Mouse (Mus musculus) testis, adult 2 months (tissue): ENCODE data around the gene Ctxn2. TPM values are rescaled to one million over a fixed set of nuclear protein-coding genes. Genes with fewer than 3 reads are reported as not detected.

Experiments
- H3K27ac ChIP-seq: fragments of 200-500 bp; 2 replicates; pipeline ENCODE4 v1.5.1; 2012; ENCODE audit warnings: low read depth, low read length; ENCODE audit not compliant: control insufficient read depth, insufficient read depth
- H3K27me3 ChIP-seq: fragments of 200-500 bp; 2 replicates; pipeline ENCODE4 v1.6.1; 2012; ENCODE audit warnings: mild to moderate bottlenecking, low read length, moderate library complexity; ENCODE audit not compliant: control insufficient read depth, insufficient read depth
- H3K36me3 ChIP-seq: fragments of 200-500 bp; 2 replicates; pipeline ENCODE4 v1.6.1; 2012; ENCODE audit warnings: mild to moderate bottlenecking, low read length; ENCODE audit not compliant: control insufficient read depth, insufficient read depth
- H3K4me1 ChIP-seq: fragments of 200-500 bp; 2 replicates; pipeline ENCODE4 v1.6.1; 2012; ENCODE audit warnings: low read length; ENCODE audit not compliant: control insufficient read depth, insufficient read depth
- H3K4me3 ChIP-seq: fragments of 200-500 bp; 2 replicates; pipeline ENCODE4 v1.5.1; 2012; ENCODE audit warnings: low read depth, mild to moderate bottlenecking, low read length, moderate library complexity, mixed read lengths; ENCODE audit not compliant: control insufficient read depth
- CTCF ChIP-seq: fragments of 200-500 bp; IDR thresholded peaks from 2 replicates; pipeline ENCODE4 v1.5.1; 2012; ENCODE audit warnings: low read depth, mild to moderate bottlenecking, inconsistent platforms, low read length, moderate library complexity; ENCODE audit not compliant: control insufficient read depth, insufficient read depth, insufficient replicate concordance
- POLR2A ChIP-seq: fragments of 200-500 bp; IDR thresholded peaks from 2 replicates; pipeline ENCODE4 v1.6.1; 2012; ENCODE audit warnings: low read depth, mild to moderate bottlenecking, inconsistent platforms, low read length, moderate library complexity; ENCODE audit not compliant: control insufficient read depth
- polyA plus RNA-seq: library from polyadenylated mRNA; depleted of rRNA; stranded (reverse); fragments of >200 nt; gene quantifications from 2 replicates; pipeline ENCODE4 v1.2.3, GENCODE M21; 2012

The Ctxn2 gene
- polyA plus RNA-seq, 1 experiment, result 0.80 TPM

DNA sequence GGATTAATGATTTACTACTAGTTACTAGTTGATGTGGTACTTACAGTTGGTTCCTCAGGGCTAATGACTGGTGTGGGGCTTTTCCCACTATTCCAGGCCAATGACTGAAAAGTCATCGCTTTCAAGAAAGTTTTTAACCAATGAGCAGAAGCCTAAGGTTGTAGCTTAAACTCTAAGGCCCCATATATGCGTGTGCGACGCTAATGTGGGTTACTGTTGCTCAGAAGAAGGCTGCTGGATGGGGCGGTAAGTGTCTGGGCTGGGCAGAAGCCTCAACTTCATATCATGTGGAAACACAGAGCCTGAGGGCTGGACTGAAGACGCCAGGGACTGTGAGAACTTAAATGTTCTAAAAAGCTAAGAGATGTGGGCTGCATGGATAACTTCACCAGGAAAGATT, 15.9 kb downstream of the Ctxn2 start, which contains the start of gene Slc12a1:
Gene Slc12a1, plus strand, starts transcription at position 118 of the 400 bp plus-strand sequence.
- H3K27ac ChIP-seq, result no peak within 1 kb of the TSS
- TF ChIP-seq CTCF, result no peak
- TF ChIP-seq POLR2A, result no peak
- no peaks in the 10 kb centered on the region for H3K27me3 ChIP-seq

GRCm38 (mm10) chr2:125154294-125154693, 17.8 kb downstream of the Ctxn2 start:
- no peaks in the 10 kb centered on the region for H3K27me3 ChIP-seq
- H3K27ac ChIP-seq, result no peak overlapping the region
- TF ChIP-seq CTCF (no peak), POLR2A (no peak)
- H3K4me1 ChIP-seq, result no peaks in the 10 kb centered on the region
- H3K36me3 ChIP-seq, result no peaks in the 10 kb centered on the region
- H3K4me3 ChIP-seq, result peak overlapping the region; percentile 42

More for the DNA sequence above, 15.9 kb downstream of the Ctxn2 start, which contains the start of gene Slc12a1:
- H3K4me1 ChIP-seq, result no peaks in the 10 kb centered on the region
- H3K4me3 ChIP-seq, result no peak within 1 kb of the TSS
- no peaks in the 10 kb centered on the region for H3K36me3 ChIP-seq

GRCm38 (mm10) chr2:125155504-125155903, 19.0 kb downstream of the Ctxn2 start:
- H3K4me3 ChIP-seq, result no peak overlapping the region
- no peaks in the 10 kb centered on the region for H3K4me1 ChIP-seq
- TF ChIP-seq POLR2A (no peak), CTCF (no peak)
- H3K27ac ChIP-seq, result no peak overlapping the region
- H3K27me3 ChIP-seq, result no peaks in the 10 kb centered on the region
- H3K36me3 ChIP-seq, result no peaks in the 10 kb centered on the region

DNA sequence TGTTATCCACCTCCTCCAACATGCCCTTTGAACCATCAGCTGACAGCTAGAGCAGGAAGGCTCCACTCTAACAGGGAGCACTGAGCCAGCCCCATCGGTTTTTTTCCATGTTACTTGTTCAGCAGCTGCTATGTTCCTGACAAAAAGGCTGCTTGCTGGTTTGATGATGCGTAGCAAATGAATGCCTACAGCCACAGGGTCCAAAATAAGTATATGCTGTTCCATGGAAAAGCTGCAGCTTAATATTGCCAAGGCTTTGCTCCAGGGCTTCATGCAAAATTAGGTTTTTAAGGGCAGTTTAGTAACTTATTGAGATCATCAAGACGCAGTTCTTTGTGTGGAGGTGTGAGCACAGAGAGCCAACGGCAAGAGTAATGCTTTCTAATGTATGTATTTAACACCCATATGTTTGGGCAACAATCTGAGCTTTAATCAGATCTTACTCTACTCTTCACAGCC, 25.5 kb downstream of the Ctxn2 start:
- Histone ChIP-seq H3K4me1 (no peaks in the 10 kb centered on the region), H3K36me3 (no peaks in the 10 kb centered on the region), H3K27ac (no peak overlapping the region), H3K4me3 (no peak overlapping the region), H3K27me3 (no peaks in the 10 kb centered on the region)
- TF ChIP-seq CTCF, result no peak
- no peak for TF ChIP-seq POLR2A

DNA sequence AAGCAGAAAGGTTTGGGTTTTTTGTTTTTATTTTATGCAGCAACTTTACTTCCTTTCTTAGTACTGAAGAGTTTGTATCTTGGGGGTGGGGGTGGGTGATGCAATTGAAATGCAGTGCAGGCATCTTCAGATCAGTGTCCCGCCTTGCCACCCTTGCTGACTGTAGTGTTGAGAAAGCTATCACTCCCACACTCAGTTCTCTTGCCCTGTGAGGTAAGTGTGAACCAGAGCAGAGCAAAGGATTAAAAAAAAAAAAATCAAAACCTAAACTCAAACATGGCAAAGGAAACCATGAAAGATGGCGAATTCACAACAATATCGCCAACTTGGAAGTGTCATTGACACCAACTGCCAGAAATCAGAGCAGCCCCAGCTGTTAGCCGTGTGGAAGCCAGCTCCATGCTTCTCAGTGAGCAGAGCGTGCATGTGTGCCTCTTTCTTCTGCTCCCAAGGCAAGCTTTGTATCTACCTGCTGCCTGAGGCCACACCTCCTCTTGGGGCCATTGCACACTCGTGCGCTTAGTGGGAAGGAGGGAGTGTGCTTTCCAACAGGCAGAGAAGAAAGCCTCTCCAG, 41.8 kb downstream of the Ctxn2 start:
- Histone ChIP-seq H3K4me3 (no peak overlapping the region), H3K27me3 (no peaks in the 10 kb centered on the region), H3K36me3 (no peaks in the 10 kb centered on the region), H3K4me1 (no peaks in the 10 kb centered on the region), H3K27ac (no peak overlapping the region)
- TF ChIP-seq CTCF (no peak), POLR2A (no peak)

DNA sequence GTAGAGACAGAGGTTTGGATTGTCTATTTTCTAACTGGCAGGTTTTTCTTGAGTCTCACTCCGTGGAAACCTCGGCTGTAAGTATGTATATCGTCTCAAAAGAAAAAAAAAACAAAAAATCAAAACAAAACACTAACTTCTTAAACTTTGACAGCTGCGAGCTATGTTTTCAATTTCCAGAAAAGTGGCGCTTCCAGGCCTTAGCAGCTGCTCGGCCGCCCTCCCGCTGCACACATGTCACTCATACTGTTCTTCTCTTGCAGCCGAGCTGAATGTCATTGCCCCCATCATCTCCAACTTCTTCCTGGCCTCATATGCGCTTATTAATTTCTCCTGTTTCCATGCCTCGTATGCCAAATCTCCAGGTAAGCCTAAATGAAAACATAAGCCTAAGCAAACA, 51.4 kb downstream of the Ctxn2 start:
- Histone ChIP-seq H3K4me3 (no peak overlapping the region), H3K27me3 (no peaks in the 10 kb centered on the region), H3K4me1 (no peaks in the 10 kb centered on the region), H3K27ac (no peak overlapping the region), H3K36me3 (no peaks in the 10 kb centered on the region)
- TF ChIP-seq CTCF (no peak), POLR2A (no peak)

GRCm38 (mm10) chr2:125189197-125189596, 52.7 kb downstream of the Ctxn2 start:
- peak; percentile 75; the same call in 1 of the 2 replicates for TF ChIP-seq CTCF
- no peak for TF ChIP-seq POLR2A
- H3K27ac ChIP-seq, result no peak overlapping the region
- H3K4me1 ChIP-seq, result no peaks in the 10 kb centered on the region
- H3K36me3 ChIP-seq, result no peaks in the 10 kb centered on the region
- no peak overlapping the region for H3K4me3 ChIP-seq
- no peaks in the 10 kb centered on the region for H3K27me3 ChIP-seq

DNA sequence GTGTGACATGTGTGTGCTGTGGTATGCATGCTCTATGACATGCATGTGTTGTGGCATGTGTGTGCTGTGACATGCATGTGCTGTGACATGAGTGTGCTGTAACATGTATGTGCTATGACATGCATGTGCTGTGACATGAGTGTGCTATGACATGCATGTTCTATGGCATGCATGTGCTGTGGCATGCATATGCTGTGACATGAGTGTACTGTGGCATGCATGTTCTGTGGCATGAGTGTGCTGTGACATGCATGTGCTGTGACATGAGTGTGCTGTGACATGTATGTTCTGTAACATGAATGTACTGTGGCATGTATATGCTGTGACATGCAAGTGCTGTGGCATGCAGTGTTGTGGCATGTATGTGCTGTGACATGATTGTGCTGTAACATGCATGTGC, 56.4 kb downstream of the Ctxn2 start:
- Histone ChIP-seq H3K4me3 (no peak overlapping the region), H3K27me3 (no peaks in the 10 kb centered on the region), H3K4me1 (no peaks in the 10 kb centered on the region), H3K27ac (no peak overlapping the region), H3K36me3 (no peaks in the 10 kb centered on the region)
- no peak for TF ChIP-seq CTCF
- no peak for TF ChIP-seq POLR2A
